Mouse (Mus musculus) liver, embryonic 14.5 days (tissue): ENCODE results near the gene Fam192a. TPM values are rescaled to one million over a fixed set of nuclear protein-coding genes. Genes with fewer than 3 reads are reported as not detected.

Experiments used
- ATAC-seq: fragments of 200-750 bp; cut with Nextera tagmentation; 2 replicates; pipeline ENCODE4 v1.8.0; 2017; ENCODE audit warnings: moderate number of reproducible peaks, mild to moderate bottlenecking, moderate library complexity; ENCODE audit not compliant: insufficient read depth
- DNase-seq, 3 experiments: peaks; one replicate each; pipeline ENCODE4 v3.0.0-alpha.2; 2012 to 2013; ENCODE audit warnings: low read depth in 3 of 3, low spot score in 3 of 3
- H3K27ac ChIP-seq: fragments of 300-500 bp; sonication (generic); 2 replicates; pipeline ENCODE4 v1.5.1; 2014; ENCODE audit warnings: moderate library complexity, mild to moderate bottlenecking, control low read depth, inconsistent platforms
- H3K27me3 ChIP-seq: fragments of 300-500 bp; sonication (generic); 2 replicates; pipeline ENCODE4 v1.6.1; 2014; ENCODE audit warnings: mild to moderate bottlenecking, low read length, moderate library complexity; ENCODE audit not compliant: control insufficient read depth, insufficient read depth
- H3K36me3 ChIP-seq: fragments of 300-500 bp; sonication (generic); replicated peaks from 2 replicates; pipeline ENCODE4 v1.6.1; 2014; ENCODE audit warnings: low read depth; ENCODE audit not compliant: control insufficient read depth, insufficient read depth
- H3K4me1 ChIP-seq, 2 experiments: fragments of 200-500 bp in 1 of 2; fragments of 300-500 bp in 1 of 2; sonication (generic) in 1 of 2; replicated peaks; 2 replicates each; pipeline ENCODE4 v1.6.1; 2012 to 2014; ENCODE audit warnings: antibody characterized with exemption in 1 of 2, inconsistent platforms in 1 of 2, low read length in 1 of 2; ENCODE audit not compliant: control insufficient read depth in 2 of 2, insufficient read depth in 2 of 2
- H3K4me2 ChIP-seq: fragments of 300-500 bp; sonication (generic); 2 replicates; pipeline ENCODE4 v1.6.1; 2014; ENCODE audit warnings: low read depth, mild to moderate bottlenecking, control low read depth, moderate library complexity
- H3K4me3 ChIP-seq, 2 experiments: fragments of 200-500 bp in 1 of 2; fragments of 300-500 bp in 1 of 2; sonication (generic) in 1 of 2; 2 replicates each; pipeline ENCODE4 v1.5.1; 2012 to 2014; ENCODE audit warnings: low read depth in 2 of 2, low read length in 2 of 2, mild to moderate bottlenecking in 2 of 2, control low read depth in 1 of 2, inconsistent platforms in 1 of 2, moderate library complexity in 1 of 2; ENCODE audit not compliant: insufficient read depth in 1 of 2
- H3K9ac ChIP-seq: fragments of 300-500 bp; sonication (generic); replicated peaks from 2 replicates; pipeline ENCODE4 v1.6.1; 2014; ENCODE audit warnings: mild to moderate bottlenecking, control low read depth, moderate library complexity
- H3K9me3 ChIP-seq: fragments of 300-500 bp; sonication (generic); 2 replicates; pipeline ENCODE4 v1.6.1; 2016; ENCODE audit warnings: low read length, mixed read lengths; ENCODE audit not compliant: control insufficient read depth
- CTCF ChIP-seq: IDR thresholded peaks from 2 replicates; pipeline ENCODE4 v1.5.1; 2016; ENCODE audit warnings: antibody characterized with exemption, low read depth, control low read depth
- EP300 ChIP-seq: IDR thresholded peaks from 2 replicates; pipeline ENCODE4 v1.6.1; 2016; ENCODE audit warnings: antibody characterized with exemption, low read depth
- WGBS: fragments of 180-500 bp; shearing (Covaris S2); extraction: QIAGEN DNeasy Blood & Tissue Kit; methylation state at CpG from one replicate; pipeline ENCODE4 v1.1.7; 2014; ENCODE audit not compliant: insufficient replicate concordance; 5-methylcytosine and 5-hydroxymethylcytosine counted together
- polyA plus RNA-seq, 2 experiments: library from polyadenylated mRNA; depleted of rRNA in 1 of 2; stranded (reverse) in 1 of 2; unstranded in 1 of 2; fragments of >200 nt; fragmentation: Nextera tagmentation in 1 of 2; extraction: Ambion mirVana in 1 of 2; gene quantifications; 2 replicates each; pipeline versions ENCODE4 v1.2.1 to v1.2.3; 2012 to 2014

The Fam192a gene
- polyA plus RNA-seq, 2 experiments, result 16.1 to 25.8 TPM

GRCm38 (mm10) chr8:94566446-94567158, 35.2 kb downstream of the Fam192a start:
- Histone ChIP-seq H3K27me3 (no peaks in the 10 kb centered on the region), H3K4me3 (no peak overlapping the region), H3K4me1 (0 out of 4 replicates have a peak, but pooled peaks cover 0 to 6% of the 10 kb centered on the region in 2 experiments), H3K9ac (no peak overlapping the region), H3K36me3 (no peaks in the 10 kb centered on the region), H3K4me2 (no peak overlapping the region), H3K27ac (no peak overlapping the region), H3K9me3 (no peaks in the 10 kb centered on the region)
- ATAC-seq, result no peak
- WGBS, result 53% methylated on average over 15 of the region's 15 CpGs
- no peak for DNase-seq
- TF ChIP-seq CTCF (no peak), EP300 (no peak)

GRCm38 (mm10) chr8:94566033-94566432, 35.8 kb downstream of the Fam192a start:
- no peak overlapping the region for H3K9ac ChIP-seq
- no peak overlapping the region for H3K4me3 ChIP-seq
- 0 out of 4 replicates have a peak, but pooled peaks cover 0 to 6% of the 10 kb centered on the region in 2 experiments for H3K4me1 ChIP-seq
- no peak overlapping the region for H3K4me2 ChIP-seq
- no peaks in the 10 kb centered on the region for H3K27me3 ChIP-seq
- no peak for TF ChIP-seq EP300
- TF ChIP-seq CTCF, result no peak
- ATAC-seq (no peak), DNase-seq (no peak)
- H3K27ac ChIP-seq, result no peak overlapping the region
- 62% methylated on average over 6 of the region's 6 CpGs for WGBS
- no peaks in the 10 kb centered on the region for H3K9me3 ChIP-seq
- no peaks in the 10 kb centered on the region for H3K36me3 ChIP-seq

- Histone ChIP-seq H3K9ac (no peak overlapping the region), H3K4me3 (no peak overlapping the region), H3K36me3 (no peaks in the 10 kb centered on the region), H3K4me2 (no peak overlapping the region), H3K9me3 (no peaks in the 10 kb centered on the region), H3K4me1 (0 out of 4 replicates have a peak, but pooled peaks cover 0 to 6% of the 10 kb centered on the region in 2 experiments), H3K27me3 (no peaks in the 10 kb centered on the region), H3K27ac (no peak overlapping the region)
- no peak for DNase-seq
- ATAC-seq, result no peak
- no peak for TF ChIP-seq EP300
- TF ChIP-seq CTCF, result no peak
Observed at GRCm38 (mm10) chr8:94564421-94564820, 37.4 kb downstream of the Fam192a start.

- Histone ChIP-seq H3K9me3 (no peaks in the 10 kb centered on the region), H3K4me2 (no peak overlapping the region), H3K27me3 (no peaks in the 10 kb centered on the region), H3K4me1 (0 out of 4 replicates have a peak, but pooled peaks cover 0 to 2% of the 10 kb centered on the region in 2 experiments), H3K27ac (no peak overlapping the region), H3K4me3 (no peak overlapping the region), H3K36me3 (no peaks in the 10 kb centered on the region), H3K9ac (no peak overlapping the region)
- WGBS, result 50% methylated on average over 5 of the region's 5 CpGs
- TF ChIP-seq EP300 (no peak), CTCF (no peak)
- DNase-seq (no peak), ATAC-seq (no peak)
Observed at GRCm38 (mm10) chr8:94561256-94561655, 40.5 kb downstream of the Fam192a start.

GRCm38 (mm10) chr8:94557281-94557680, 44.5 kb downstream of the Fam192a start:
- no peak overlapping the region for H3K27ac ChIP-seq
- ATAC-seq (no peak), DNase-seq (no peak)
- no peaks in the 10 kb centered on the region for H3K9me3 ChIP-seq
- no peaks in the 10 kb centered on the region for H3K27me3 ChIP-seq
- H3K9ac ChIP-seq, result no peak overlapping the region
- H3K4me2 ChIP-seq, result no peak overlapping the region
- H3K4me3 ChIP-seq, result no peak overlapping the region
- 81% methylated on average over 3 of the region's 3 CpGs for WGBS
- no peak for TF ChIP-seq EP300
- no peak for TF ChIP-seq CTCF
- no peaks in the 10 kb centered on the region for H3K36me3 ChIP-seq
- H3K4me1 ChIP-seq, result no peaks in the 10 kb centered on the region
